In the genomic region with DNA sequence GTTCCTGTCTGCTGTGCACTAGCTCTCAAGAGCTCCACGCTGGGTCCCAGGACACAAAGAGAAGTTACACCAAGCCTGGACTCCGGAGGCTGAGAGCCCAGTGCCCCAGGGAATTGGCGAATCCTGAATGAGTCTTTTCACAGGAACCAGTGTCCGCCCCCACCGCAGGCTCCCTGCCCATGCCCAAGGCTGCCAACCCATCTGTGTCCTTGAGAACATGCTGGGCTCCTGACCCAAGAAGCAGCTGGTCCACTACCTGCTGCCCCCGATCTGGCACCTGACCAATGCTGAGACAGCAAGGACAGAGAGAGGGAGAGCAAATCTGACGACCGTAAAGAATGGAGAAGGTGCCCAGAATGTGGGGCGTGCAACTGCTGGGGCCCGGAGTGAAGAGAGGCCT, we compare ENCODE assay signal across 8 mouse cellular contexts.
DNase-seq lines count a peak whose midpoint lies in the region.
"Had no signal": no experiment of that assay in that cellular context is flagged by ENCODE, and none has a peak within 500 bp of the region (broad histone marks: within the 10 kb centered on the region; RNA-seq: fewer than 3 reads in every experiment).

No protein-coding gene starts in this region.

- peak; percentile 7 for DNase-seq in ovary, adult 18-20 months (ENCODE audit: low spot score)
- no peak for DNase-seq in ovary, postnatal 10 days (ENCODE audit: low spot score)
- DNase-seq in cerebellum, postnatal 25 days, result peak; percentile 98
- peak; percentile 68 for DNase-seq in left cerebral cortex, adult 11 months (ENCODE audit: low spot score)
- DNase-seq in thymus, postnatal 10 days (ENCODE audit: low spot score in 2 of 2), result no peak
- no peak for DNase-seq in spleen, adult 12 weeks (ENCODE audit: low spot score)
- no peak for DNase-seq in urinary bladder, postnatal 25 days (ENCODE audit: low spot score)
- DNase-seq: thymus, postnatal 25 days had no signal

Comparison
In these comparisons a context has a peak if more than half of its experiments do, and no peak if none do; other contexts are left out.
1. DNase-seq: peak in ovary, adult 18-20 months (single experiment), cerebellum, postnatal 25 days (2 of 2) and left cerebral cortex, adult 11 months (single experiment); none in ovary, postnatal 10 days (single experiment), thymus, postnatal 10 days (0 of 2), spleen, adult 12 weeks (single experiment) and urinary bladder, postnatal 25 days (single experiment).